Mouse (Mus musculus) stomach, postnatal 0 days (tissue): ENCODE measurements at regions not wholly inside any gene's neighbourhood (a gene's known extent, or its start where the extent isn't known, plus 50 kb on each side); places are given as distances from the start of the nearest gene placed in this dataset.

Experiments
- CTCF ChIP-seq: IDR thresholded peaks from 2 replicates; pipeline ENCODE4 v1.5.1; 2016; ENCODE audit warnings: antibody characterized with exemption, low read depth, mild to moderate bottlenecking, moderate library complexity
- EP300 ChIP-seq: optimal IDR thresholded peaks from 2 replicates; pipeline ENCODE3; 2016; ENCODE audit warnings: antibody characterized with exemption

- no peak for TF ChIP-seq EP300
- TF ChIP-seq CTCF, result no peak
Measured at GRCm38 (mm10) chr2:145049655-145050376, 117.7 kb upstream of the Slc24a3 start.
